Mouse (Mus musculus): Measurements from ENCODE around the gene Zfp800.

Gene Zfp800

DNA sequence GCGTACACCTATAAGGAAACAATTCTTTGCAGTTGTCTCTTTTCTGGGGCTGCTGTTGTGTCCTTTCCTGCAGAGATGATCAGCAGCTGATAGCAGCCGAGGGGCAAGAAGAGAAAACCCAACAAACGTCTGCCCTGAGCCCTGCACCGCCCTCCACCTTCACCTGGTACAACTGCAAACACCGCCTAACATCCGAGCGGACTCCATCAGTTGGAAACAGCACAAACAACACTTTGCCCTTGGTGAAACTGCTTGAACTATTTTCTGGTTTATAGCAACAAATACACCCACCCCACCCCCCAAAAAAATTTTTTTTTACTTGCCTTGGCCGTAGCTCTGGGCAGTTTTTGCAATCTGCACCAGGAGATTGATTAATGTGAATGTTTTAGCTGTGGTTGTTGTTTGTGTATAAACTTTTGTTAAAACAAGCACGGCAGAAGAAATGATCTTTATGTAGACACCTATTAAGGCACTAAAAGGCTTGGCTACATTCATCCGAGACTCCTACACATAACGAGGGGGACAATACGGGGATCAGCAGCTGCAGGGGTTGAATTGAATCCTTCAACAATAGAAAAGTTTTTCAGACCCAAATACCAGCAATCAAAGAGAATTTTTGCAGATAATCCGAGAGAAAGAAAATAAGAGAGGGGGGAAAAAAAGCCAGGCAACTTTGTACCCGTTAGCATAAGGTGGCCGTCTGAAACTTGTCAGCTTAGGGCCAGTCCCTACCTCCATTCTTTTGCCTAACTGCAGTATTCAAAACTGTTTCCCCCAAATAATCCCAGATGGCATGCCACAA, 1.6 kb downstream of the Zfp800 start:
- DNase-seq (ENCODE audit: low read depth, low spot score) = no peak

GRCm38 (mm10) chr6:28389038-28389437, 8.8 kb downstream of the Zfp800 start:
- no peak for DNase-seq (ENCODE audit: low read depth, low spot score)

GRCm38 (mm10) chr6:28385169-28385568, 12.6 kb downstream of the Zfp800 start:
- DNase-seq (ENCODE audit: low read depth, low spot score) = no peak

DNA sequence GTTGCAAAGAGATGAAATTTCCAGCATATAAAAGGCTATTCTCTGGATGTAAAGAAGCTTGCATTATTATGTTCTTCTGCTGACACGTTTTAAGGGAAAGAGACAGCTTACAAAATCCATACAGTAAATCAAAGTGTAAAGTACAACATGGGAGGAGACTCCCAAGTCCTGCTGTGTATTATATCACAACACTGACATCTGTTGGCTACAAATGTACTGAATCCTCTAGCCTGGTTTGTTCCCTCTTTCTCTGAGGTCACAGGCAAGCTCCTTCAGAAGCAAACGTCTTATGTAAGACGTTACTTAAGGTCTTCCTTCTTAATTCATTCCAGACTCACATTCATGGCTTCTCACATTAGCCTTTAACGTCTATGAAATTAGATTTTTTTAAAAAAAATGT, 15.8 kb downstream of the Zfp800 start:
- no peak for DNase-seq (ENCODE audit: low read depth, low spot score)

DNA sequence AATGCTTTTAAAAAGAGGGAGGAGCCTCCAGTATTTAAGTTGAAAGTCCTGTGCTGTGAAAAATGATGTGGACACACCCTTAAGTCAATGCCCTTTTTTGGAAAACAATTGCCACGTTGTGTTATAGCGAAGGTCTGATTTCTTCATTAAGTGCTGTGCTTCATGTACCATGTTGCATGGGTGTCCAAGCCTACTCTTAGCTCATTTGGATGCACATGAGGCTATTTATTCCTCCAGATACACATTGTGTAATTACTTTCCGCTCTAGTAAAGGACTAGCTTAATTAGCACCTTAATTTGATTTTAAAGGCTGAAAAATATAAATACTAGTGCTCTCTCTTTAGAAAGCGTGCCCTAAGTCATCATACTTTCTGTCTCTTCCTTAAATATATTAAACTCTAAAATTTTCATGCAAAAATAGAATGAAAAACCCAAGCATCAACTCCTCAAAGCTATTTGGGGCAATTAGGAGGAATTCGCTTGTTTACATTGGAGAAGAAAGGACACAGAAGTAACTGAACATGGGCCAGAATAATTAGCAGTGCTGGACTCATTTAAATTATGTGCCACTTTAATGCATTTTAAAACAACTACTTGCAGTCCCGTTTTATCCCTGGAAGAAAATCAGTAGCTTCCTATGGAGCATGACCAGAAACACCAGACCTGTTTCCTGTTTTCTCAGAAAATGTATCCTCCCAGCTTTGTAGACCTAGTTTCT, 27.7 kb downstream of the Zfp800 start:
- DNase-seq (ENCODE audit: low read depth, low spot score) = no peak

DNA sequence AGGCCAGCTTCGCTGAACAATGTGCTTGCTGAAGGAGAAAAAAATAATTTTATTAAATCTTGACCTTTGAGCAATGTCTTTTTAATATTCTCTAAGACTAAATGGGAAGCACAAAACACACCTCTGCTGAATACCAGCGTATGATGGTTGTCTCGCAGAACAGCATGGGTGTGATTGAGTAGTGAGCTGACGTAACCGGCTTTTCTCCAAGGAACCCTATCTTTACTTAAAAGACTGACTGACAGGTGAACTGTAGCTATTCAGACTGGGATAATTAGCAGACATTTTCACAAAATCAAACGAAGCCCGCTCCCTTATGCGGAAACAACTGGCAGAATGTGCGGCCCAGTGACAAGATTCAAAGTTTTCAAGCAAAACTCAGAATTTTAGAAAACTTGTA, 30.2 kb downstream of the Zfp800 start:
- no peak for DNase-seq (ENCODE audit: low read depth, low spot score)

DNA sequence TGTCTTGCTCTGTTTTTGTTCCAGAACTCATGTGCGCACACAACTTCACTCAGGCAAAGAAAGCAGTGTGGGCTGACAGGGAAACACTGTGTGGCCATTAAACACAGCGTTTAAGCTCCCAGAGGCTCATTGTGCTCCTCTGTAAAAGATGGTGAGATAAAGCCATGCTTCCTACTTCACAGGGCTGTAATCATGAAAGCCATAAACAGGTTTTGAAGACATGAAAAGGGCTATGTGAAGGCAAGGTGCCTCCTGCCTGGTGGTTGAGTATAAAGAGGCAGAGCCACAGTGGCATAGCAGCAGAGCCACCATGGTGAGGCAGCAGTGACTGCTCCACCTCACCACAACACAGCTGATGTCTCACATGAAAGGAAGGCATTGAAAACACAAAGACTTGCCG, 46.7 kb downstream of the Zfp800 start:
- DNase-seq (ENCODE audit: low read depth, low spot score) = no peak

- no peak for DNase-seq (ENCODE audit: low read depth, low spot score)
Observed at GRCm38 (mm10) chr6:28345677-28346076, 52.1 kb downstream of the Zfp800 start.

DNA sequence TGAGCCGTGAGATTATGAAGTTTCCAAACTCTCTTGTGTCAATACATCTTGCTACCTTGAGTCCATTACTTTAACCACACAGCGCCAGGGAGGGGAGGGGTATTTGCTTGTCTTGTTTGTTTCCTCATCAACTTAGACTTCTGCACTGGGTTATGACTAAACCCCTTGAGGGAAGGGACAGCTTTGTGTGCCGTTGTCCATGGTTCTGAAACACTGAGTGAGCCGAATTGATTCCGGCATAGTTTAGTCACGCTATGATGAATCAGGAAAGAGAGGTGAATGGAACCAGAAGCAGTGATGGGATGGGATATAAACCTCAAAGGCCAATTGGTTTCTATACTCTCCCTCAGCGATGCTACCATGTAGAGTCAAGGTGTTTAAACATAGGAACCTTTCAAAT, 52.6 kb downstream of the Zfp800 start:
- peak; percentile 38 for DNase-seq (ENCODE audit: low read depth, low spot score)

DNA sequence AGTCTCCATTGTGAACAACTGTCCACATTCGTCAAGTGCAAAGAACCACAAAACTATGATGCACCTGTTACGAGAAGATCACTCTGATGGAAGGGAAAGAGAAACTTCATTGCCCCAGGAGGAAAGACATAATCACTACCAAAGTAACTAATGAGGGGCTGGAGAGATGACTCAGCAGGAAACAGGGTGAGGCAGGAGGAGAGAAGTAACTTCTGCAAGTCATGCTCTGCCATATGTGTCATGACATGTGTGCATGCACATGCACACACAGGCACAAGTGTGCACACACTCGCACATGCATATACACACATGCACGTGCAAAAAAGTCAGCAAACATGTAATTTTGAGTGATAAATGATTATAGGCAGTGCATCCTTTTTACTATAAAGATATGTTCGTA, 54.9 kb downstream of the Zfp800 start:
- DNase-seq (ENCODE audit: low read depth, low spot score) = no peak

DNA sequence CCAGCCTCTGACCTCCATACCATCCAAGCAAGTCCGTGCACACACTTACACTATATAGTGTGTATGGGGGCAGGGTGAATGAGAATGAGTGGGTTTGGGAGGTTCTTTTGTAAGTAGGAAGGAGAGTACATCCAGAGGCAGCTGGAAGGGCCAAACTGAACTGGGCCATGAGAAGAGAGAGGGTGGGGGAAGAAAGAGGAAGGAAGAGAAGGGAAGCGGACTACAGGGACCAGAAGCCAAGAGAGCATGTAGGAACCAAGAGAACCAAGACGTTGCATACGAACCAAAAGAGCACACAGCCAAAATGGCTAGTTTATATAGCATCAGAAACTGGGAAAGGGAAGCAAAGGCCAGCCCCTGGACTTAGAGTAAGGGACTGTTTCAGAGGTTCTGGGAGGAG, 56.6 kb downstream of the Zfp800 start:
- DNase-seq (ENCODE audit: low read depth, low spot score) = no peak

GRCm38 (mm10) chr6:28339410-28339809, 58.4 kb downstream of the Zfp800 start:
- DNase-seq (ENCODE audit: low read depth, low spot score) = peak; percentile 23

GRCm38 (mm10) chr6:28333696-28334095, 64.1 kb downstream of the Zfp800 start:
- no peak for DNase-seq (ENCODE audit: low read depth, low spot score)

DNA sequence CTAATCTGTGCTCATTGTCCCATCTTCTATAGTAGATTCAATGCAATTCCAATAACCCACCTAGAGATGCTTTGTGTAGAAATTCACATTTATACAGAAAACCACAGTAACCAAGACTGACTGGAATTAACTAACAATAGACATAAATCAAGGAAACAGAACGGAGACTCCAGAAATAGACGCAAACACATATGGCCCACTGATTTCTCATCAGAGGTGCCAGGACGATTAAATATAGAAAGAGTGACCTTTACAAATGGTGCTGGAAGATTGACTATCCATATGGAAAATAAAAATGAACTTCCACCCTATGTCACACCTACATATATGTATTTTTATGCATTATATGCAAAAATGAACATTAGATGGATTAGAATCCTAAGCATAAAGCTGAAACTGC, 65.3 kb downstream of the Zfp800 start:
- no peak for DNase-seq (ENCODE audit: low read depth, low spot score)

DNA sequence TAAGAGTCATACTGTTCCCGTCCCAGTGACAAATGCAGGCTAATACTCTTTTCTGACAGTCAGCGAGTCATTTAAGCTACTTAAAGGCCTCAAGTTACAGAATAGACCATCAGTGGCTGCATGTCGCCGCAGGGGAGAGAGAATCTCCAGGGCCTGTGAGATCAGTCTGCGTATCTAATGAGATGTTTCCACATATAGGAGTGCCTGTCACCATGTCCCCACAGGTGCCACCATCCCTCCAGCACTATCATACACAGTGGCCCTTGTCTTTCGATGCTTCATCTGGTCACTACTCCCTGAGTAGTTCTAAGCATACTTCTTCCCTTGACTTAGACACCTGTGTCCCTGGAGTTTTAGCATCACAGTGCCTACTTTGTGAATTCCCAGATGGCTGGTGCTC, 68.0 kb downstream of the Zfp800 start:
- no peak for DNase-seq (ENCODE audit: low read depth, low spot score)

DNA sequence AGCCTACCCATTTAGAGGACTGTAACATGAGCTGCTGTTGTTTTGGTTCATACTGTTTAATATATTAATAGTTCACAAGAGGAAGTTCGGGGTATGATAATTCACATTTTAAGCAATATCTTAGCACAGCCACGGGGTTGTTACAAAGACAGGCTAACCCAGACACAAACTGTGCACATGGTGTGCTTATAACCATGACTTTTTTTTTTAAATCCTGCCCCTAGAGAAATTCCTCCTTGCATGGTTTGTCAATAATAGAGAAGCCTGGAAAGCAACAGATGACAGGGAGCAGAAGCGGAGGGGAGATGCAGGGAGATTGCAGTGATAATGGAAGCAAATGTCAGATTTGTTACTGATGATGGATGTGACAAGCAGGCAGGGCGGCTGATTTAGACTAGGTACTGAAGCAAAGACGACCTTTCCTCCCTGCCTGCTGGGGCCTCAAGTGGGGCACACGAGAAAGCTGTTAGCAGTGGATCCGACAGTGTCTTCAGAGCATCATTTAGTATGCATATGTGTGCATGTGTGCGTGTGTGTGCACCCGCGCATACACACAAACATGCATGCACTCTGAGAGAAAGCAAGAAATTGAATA, 68.7 kb downstream of the Zfp800 start:
- DNase-seq (ENCODE audit: low read depth, low spot score) = no peak

- no peak for DNase-seq (ENCODE audit: low read depth, low spot score)
Observed at GRCm38 (mm10) chr6:28326720-28327119, 71.1 kb downstream of the Zfp800 start.

GRCm38 (mm10) chr6:28322399-28322798, 75.4 kb downstream of the Zfp800 start:
- no peak for DNase-seq (ENCODE audit: low read depth, low spot score)

DNA sequence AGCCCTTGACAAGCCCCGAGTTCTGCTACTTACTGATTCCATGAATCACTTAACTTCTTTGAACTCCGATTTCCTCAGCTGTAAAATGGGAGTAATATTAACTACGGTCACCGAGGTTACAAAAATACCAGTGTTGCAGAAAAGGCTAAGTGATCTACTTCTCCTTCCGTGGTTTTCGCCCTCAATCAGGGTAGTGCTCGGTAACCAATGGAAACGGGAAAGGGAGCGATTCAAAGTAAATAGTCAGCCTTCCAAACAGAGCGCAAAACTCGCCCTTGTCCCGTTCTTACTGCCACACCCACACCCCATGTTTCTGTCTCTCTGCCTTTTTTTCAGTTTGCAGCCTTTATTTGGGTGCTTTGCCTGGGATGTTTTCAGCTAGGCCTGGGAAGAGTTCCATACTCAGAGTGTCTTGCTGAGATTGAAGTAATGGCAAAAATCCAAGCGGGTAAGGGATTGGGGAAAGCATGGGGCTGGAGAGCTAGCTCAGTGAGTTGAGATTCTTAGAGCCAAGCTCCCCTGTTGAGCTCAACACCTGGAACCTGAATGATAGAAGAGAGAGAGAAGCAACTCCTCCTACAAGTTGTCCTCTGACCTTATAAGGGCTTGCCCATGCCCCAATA, 78.0 kb downstream of the Zfp800 start:
- DNase-seq (ENCODE audit: low read depth, low spot score) = no peak

GRCm38 (mm10) chr6:28318820-28319573, 78.8 kb downstream of the Zfp800 start:
- DNase-seq (ENCODE audit: low read depth, low spot score) = no peak

DNA sequence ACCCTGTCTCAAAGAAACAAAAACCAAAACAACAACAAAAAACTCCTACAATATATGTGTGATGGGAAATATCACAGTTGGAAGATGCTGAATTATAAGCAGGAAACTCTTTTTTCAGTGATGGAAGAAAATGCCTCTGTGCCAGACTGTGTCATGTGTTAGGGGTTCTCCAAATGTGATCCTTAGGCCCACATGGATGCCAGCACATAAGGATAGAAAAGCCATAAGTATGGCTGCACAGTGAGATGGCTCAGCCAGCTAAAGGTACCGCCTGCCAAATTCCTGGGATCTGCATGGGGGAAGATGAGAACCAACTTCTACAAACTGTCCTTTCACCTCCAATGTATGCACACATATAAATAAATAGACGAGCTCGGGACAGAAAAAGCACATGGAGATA, 82.6 kb downstream of the Zfp800 start:
- no peak for DNase-seq (ENCODE audit: low read depth, low spot score)

GRCm38 (mm10) chr6:28312067-28312466, 85.7 kb downstream of the Zfp800 start:
- no peak for DNase-seq (ENCODE audit: low read depth, low spot score)
